Mouse (Mus musculus) midbrain, postnatal 0 days (tissue): ENCODE data around the gene Usp19. TPM values are rescaled to one million over a fixed set of nuclear protein-coding genes. Genes with fewer than 3 reads are reported as not detected.

ENCODE experiments used
- ATAC-seq: fragments of 200-750 bp; cut with Nextera tagmentation; 2 replicates; pipeline ENCODE4 v1.8.0; 2017; ENCODE audit warnings: moderate number of reproducible peaks, mild to moderate bottlenecking, moderate TSS enrichment, moderate library complexity; ENCODE audit not compliant: low FRiP score
- DNase-seq: peaks from one replicate; pipeline ENCODE4 v3.0.0-alpha.2; 2015; ENCODE audit warnings: low spot score
- H3K27ac ChIP-seq: fragments of 300-500 bp; sonication (generic); 2 replicates; pipeline ENCODE4 v1.5.1; 2014; ENCODE audit warnings: low read depth, mild to moderate bottlenecking, low read length, mixed read lengths
- H3K27me3 ChIP-seq: fragments of 300-500 bp; sonication (generic); 2 replicates; pipeline ENCODE4 v1.6.1; 2014; ENCODE audit warnings: low read length, control low read depth, mixed read lengths; ENCODE audit not compliant: insufficient read depth
- H3K36me3 ChIP-seq: fragments of 300-500 bp; sonication (generic); 2 replicates; pipeline ENCODE4 v1.6.1; 2014; ENCODE audit warnings: low read length, control low read depth, mixed read lengths; ENCODE audit not compliant: insufficient read depth
- H3K4me1 ChIP-seq: fragments of 300-500 bp; sonication (generic); 2 replicates; pipeline ENCODE4 v1.6.1; 2014; ENCODE audit warnings: mild to moderate bottlenecking, control low read depth, antibody characterized with exemption, low read length, mixed read lengths; ENCODE audit not compliant: insufficient read depth
- H3K4me2 ChIP-seq: fragments of 300-500 bp; sonication (generic); 2 replicates; pipeline ENCODE4 v1.6.1; 2014; ENCODE audit warnings: low read depth, mild to moderate bottlenecking, low read length, mixed read lengths; ENCODE audit not compliant: poor library complexity, severe bottlenecking
- H3K4me3 ChIP-seq: fragments of 300-500 bp; sonication (generic); 2 replicates; pipeline ENCODE4 v1.5.1; 2014; ENCODE audit warnings: low read depth, mild to moderate bottlenecking, low read length, moderate library complexity
- H3K9ac ChIP-seq: fragments of 300-500 bp; sonication (generic); replicated peaks from 2 replicates; pipeline ENCODE4 v1.6.1; 2014; ENCODE audit warnings: mild to moderate bottlenecking, low read length, moderate library complexity, mixed read lengths; ENCODE audit not compliant: poor library complexity, severe bottlenecking
- H3K9me3 ChIP-seq: fragments of 300-500 bp; sonication (generic); 2 replicates; pipeline ENCODE4 v1.6.1; 2016; ENCODE audit warnings: low read length, control low read depth
- CTCF ChIP-seq: IDR thresholded peaks from 2 replicates; pipeline ENCODE4 v1.5.1; 2016; ENCODE audit warnings: antibody characterized with exemption, mild to moderate bottlenecking
- WGBS: fragments of 180-500 bp; shearing (Covaris S2); extraction: QIAGEN DNeasy Blood & Tissue Kit; methylation state at CpG from one replicate; pipeline ENCODE4 v1.1.7; 2014; 5-methylcytosine and 5-hydroxymethylcytosine counted together
- polyA plus RNA-seq: library from polyadenylated mRNA; unstranded; fragments of >200 nt; fragmentation: Nextera tagmentation; extraction: Ambion mirVana; gene quantifications from 2 replicates; pipeline ENCODE4 v1.2.1, GENCODE M21; 2015
- total RNA-seq: library from RNA; depleted of rRNA; stranded (reverse); fragments of >200 nt; gene quantifications from 2 replicates; pipeline ENCODE4 v1.2.3, GENCODE M21; 2014

Usp19 gene
- total and polyA plus RNA-seq, 2 experiments from 2014 or later, result 50.7 to 113 TPM

DNA sequence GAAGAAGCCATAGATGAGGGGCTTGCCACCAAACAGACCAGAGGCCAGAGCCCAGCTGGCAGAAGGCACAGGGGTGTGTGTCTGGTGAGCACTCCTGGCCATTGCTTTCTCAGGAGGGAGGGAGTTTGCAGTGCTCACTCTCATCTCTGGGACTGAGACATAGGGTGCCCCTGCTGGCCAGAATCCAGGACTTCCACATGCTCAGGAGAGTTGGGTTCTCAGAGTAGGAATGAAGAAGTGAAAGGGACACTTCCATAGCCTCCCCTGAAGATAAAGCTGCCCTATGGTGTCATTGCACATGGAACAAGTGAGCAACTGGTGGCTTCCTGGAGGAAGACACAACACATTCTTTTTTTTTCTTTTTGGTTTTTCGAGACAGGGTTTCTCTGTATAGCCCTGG is 15.9 kb upstream of the Usp19 start:
- Histone ChIP-seq H3K27ac (no peak overlapping the region), H3K27me3 (no peaks in the 10 kb centered on the region), H3K9ac (no peak overlapping the region), H3K4me2 (no peak overlapping the region), H3K9me3 (no peaks in the 10 kb centered on the region), H3K4me3 (no peak overlapping the region), H3K36me3 (no peaks in the 10 kb centered on the region), H3K4me1 (peaks cover 9% of the 10 kb centered on the region; the same call in 1 of the 2 replicates)
- DNase-seq, result no peak
- WGBS, result 55% methylated on average over 1 of the region's 1 CpGs
- ATAC-seq, result no peak
- 0 out of 2 replicates have a peak, but pooled peaks have one; percentile 11 for TF ChIP-seq CTCF

DNA sequence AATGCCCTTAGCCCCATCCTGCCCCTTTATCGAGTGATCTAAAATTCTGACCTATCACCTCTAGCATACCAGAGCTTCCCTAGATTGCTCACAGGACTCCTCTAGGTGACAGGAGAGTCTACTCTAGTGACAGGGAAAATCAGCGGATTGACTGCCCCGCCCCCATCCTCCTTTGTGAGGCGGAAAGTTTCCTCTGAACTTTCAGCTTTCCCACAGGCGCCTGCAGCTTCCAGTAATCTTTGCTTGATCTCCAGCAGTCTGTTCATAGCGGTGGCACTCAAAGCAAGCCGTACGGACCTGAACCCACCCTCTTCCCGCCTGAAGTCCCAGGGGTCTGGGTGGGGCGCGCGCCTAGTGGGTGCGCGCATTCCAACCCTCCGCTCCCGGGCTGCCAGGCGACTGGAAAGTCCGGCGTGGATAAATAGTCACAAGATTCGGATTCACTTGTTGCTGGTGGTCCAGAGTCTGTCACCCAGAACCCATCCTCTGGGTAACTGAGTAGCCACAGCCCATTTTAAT is 11.7 kb upstream of the Usp19 start:
- no peak; the same call in 1 of the 2 replicates for ATAC-seq
- peak; percentile 37 for DNase-seq
- Histone ChIP-seq H3K9ac (peak overlapping the region; percentile 29; the same call in 1 of the 2 replicates), H3K27me3 (no peaks in the 10 kb centered on the region), H3K4me2 (peak overlapping the region; percentile 59), H3K27ac (no peak overlapping the region), H3K4me3 (peak overlapping the region; percentile 36), H3K9me3 (no peaks in the 10 kb centered on the region), H3K4me1 (peaks cover 16% of the 10 kb centered on the region; the same call in 1 of the 2 replicates), H3K36me3 (no peaks in the 10 kb centered on the region)
- under 1% methylated on average over 20 of the region's 20 CpGs for WGBS
- TF ChIP-seq CTCF, result no peak

DNA sequence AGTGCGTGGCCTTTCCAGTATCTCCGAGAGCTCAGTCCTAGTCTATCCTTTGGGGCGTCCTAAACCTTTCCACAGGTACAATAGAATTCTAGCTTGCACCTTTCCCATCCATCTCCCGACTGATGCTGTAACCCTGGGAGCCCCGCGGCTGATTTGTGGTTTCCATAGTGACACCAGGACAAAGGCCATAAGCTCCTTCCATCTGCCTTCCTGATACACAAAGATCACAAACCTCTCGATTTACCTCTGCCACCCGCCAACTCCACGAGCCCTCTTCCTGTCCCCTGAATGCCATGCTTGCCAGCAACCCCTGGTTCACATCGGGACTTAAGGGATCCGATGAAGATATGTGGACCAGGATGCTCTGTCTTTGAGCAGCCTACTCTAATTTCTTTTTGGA is 11.2 kb upstream of the Usp19 start:
- H3K36me3 ChIP-seq, result no peaks in the 10 kb centered on the region
- H3K27ac ChIP-seq, result peak overlapping the region; percentile 1; the same call in 1 of the 2 replicates
- no peak for ATAC-seq
- TF ChIP-seq CTCF, result no peak
- H3K4me1 ChIP-seq, result peaks cover 16% of the 10 kb centered on the region; the same call in 1 of the 2 replicates
- H3K9me3 ChIP-seq, result no peaks in the 10 kb centered on the region
- peak overlapping the region; percentile 36; the same call in 1 of the 2 replicates for H3K4me3 ChIP-seq
- 18% methylated on average over 11 of the region's 11 CpGs for WGBS
- no peak for DNase-seq
- H3K9ac ChIP-seq, result peak overlapping the region; percentile 29; the same call in 1 of the 2 replicates
- H3K4me2 ChIP-seq, result peak overlapping the region; percentile 59
- no peaks in the 10 kb centered on the region for H3K27me3 ChIP-seq

DNA sequence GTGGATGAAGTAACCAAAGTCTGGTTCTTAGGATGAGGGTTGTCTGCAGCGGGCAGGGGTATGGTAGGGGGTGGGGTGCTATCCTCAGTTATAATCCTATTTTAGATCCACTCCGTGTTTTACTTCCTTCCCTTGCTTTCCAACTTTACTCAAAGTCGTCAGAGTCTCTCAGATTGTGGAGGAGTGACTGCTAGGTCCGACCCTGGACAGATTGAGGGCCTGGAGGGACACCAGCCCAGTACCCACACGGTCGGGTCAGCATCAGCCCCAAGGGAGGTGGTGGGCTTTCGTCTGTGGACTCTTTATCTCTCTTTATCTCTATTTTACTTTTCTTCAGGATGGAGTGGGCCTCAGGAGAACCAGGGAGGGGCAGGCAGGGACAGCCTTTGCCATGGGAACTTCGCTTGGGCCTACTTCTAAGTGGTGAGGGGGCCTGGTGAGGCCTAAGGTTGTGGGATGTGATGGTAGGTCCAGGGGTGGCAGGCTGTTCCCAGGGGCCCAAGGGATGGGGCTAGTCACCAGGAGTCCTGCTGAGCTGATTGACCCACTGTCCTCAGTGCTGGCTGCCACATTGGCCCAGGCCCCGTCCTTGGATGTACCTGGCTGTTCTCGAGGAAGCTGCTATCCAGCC is 10.6 kb upstream of the Usp19 start, which contains the start of gene Lamb2:
Lamb2 (plus strand) TSS at position 16 of the 631 bp plus-strand sequence.
- Histone ChIP-seq H3K4me3 (peak within 1 kb of the TSS; percentile 36), H3K4me1 (peaks cover 16% of the 10 kb centered on the region; the same call in 1 of the 2 replicates), H3K27me3 (no peaks in the 10 kb centered on the region), H3K27ac (peak within 1 kb of the TSS; percentile 1; the same call in 1 of the 2 replicates), H3K4me2 (peak within 1 kb of the TSS; percentile 59), H3K9me3 (no peaks in the 10 kb centered on the region), H3K9ac (peak within 1 kb of the TSS; percentile 48; the same call in 1 of the 2 replicates), H3K36me3 (no peaks in the 10 kb centered on the region)
- DNase-seq, result peak; percentile 74
- no peak for ATAC-seq
- no peak for TF ChIP-seq CTCF
- WGBS, result 4% methylated on average over 10 of the region's 10 CpGs

DNA sequence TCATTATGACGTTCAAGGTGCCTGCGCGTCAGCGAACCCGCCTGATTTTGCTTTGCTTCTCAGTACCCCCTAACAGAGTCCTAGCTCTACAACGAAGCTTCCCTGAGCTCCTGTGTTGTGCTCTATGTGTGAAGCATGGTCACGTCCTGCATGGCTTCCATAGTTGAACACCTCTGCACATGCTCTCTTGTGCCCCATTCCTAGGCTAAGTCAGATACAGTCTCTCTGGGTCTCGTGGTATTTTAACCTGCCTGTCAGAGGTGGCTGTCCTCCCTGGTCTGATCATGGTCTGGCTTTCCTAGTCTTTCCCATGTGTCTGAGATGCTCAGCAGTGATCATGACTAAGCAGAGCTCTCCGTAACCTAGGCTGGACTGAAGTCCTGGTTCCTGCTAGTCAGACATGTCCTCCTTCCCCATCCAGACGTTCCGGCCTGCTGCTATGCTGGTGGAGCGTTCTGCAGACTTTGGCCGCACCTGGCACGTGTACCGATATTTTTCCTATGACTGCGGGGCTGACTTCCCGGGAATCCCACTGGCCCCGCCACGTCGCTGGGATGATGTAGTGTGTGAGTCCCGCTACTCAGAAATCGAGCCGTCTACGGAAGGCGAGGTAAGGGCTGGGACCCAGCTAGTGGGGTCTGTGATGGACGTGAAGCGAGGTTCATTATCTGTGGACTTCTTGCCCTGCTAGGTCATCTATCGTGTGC is 9.4 kb upstream of the Usp19 start:
- Histone ChIP-seq H3K36me3 (no peaks in the 10 kb centered on the region), H3K9ac (no peak overlapping the region), H3K4me1 (peaks cover 16% of the 10 kb centered on the region; the same call in 1 of the 2 replicates), H3K27ac (no peak overlapping the region), H3K4me2 (no peak overlapping the region; the same call in 1 of the 2 replicates), H3K9me3 (no peaks in the 10 kb centered on the region), H3K4me3 (no peak overlapping the region), H3K27me3 (no peaks in the 10 kb centered on the region)
- 92% methylated on average over 28 of the region's 28 CpGs for WGBS
- TF ChIP-seq CTCF, result no peak
- ATAC-seq (no peak), DNase-seq (no peak)
